Mouse (Mus musculus) erythroblast, embryonic 14.5 days (primary cell): ENCODE measurements around the gene Gjb3. TPM values are rescaled to one million over a fixed set of nuclear protein-coding genes. Genes with fewer than 3 reads are reported as not detected.

Experiments used
- H3K27me3 ChIP-seq: 2 replicates; pipeline ENCODE4 v1.6.1; 2012; ENCODE audit warnings: inconsistent platforms; ENCODE audit not compliant: control insufficient read depth
- H3K36me3 ChIP-seq: 2 replicates; pipeline ENCODE4 v1.6.1; 2012; ENCODE audit warnings: mild to moderate bottlenecking, inconsistent platforms; ENCODE audit not compliant: control insufficient read depth
- H3K4me1 ChIP-seq: 2 replicates; pipeline ENCODE4 v1.6.1; 2012; ENCODE audit warnings: inconsistent platforms; ENCODE audit not compliant: control insufficient read depth
- H3K4me3 ChIP-seq: replicated peaks from 2 replicates; pipeline ENCODE3; 2012; ENCODE audit warnings: moderate library complexity, mild to moderate bottlenecking, inconsistent platforms
- H3K9me3 ChIP-seq: 2 replicates; pipeline ENCODE4 v1.6.1; 2012; ENCODE audit warnings: low read length, inconsistent platforms, mixed read lengths; ENCODE audit not compliant: control insufficient read depth
- GATA1 ChIP-seq: IDR thresholded peaks from 2 replicates; pipeline ENCODE4 v1.6.1; 2012; ENCODE audit warnings: low read length, inconsistent platforms, mixed read lengths
- TAL1 ChIP-seq: IDR thresholded peaks from 3 replicates; pipeline ENCODE4 v1.6.1; 2012; ENCODE audit warnings: low read length, inconsistent platforms, mixed read lengths
- polyA plus RNA-seq: library from polyadenylated mRNA; stranded (reverse); fragments of >175 nt; gene quantifications from 2 replicates; pipeline ENCODE4 v1.2.3, GENCODE M21; 2012

Gjb3 gene
- polyA plus RNA-seq, 1 experiment: not detected

GRCm38 (mm10) chr4:127312349-127312748 is 18.3 kb downstream of the Gjb3 start:
- Histone ChIP-seq H3K9me3 (no peaks in the 10 kb centered on the region), H3K27me3 (peaks cover 24% of the 10 kb centered on the region), H3K4me3 (no peak overlapping the region), H3K36me3 (no peaks in the 10 kb centered on the region), H3K4me1 (peaks cover 3% of the 10 kb centered on the region)
- no peak for TF ChIP-seq TAL1
- TF ChIP-seq GATA1: no peak

GRCm38 (mm10) chr4:127311561-127311960 is 19.1 kb downstream of the Gjb3 start:
- no peak for TF ChIP-seq GATA1
- TF ChIP-seq TAL1: no peak
- peaks cover 3% of the 10 kb centered on the region for H3K4me1 ChIP-seq
- no peaks in the 10 kb centered on the region for H3K9me3 ChIP-seq
- H3K4me3 ChIP-seq: no peak overlapping the region
- H3K27me3 ChIP-seq: peaks cover 24% of the 10 kb centered on the region
- H3K36me3 ChIP-seq: no peaks in the 10 kb centered on the region

- no peaks in the 10 kb centered on the region for H3K9me3 ChIP-seq
- no peaks in the 10 kb centered on the region for H3K36me3 ChIP-seq
- no peak for TF ChIP-seq TAL1
- no peak for TF ChIP-seq GATA1
- H3K4me3 ChIP-seq: no peak overlapping the region
- H3K4me1 ChIP-seq: no peaks in the 10 kb centered on the region; the same call in 1 of the 2 replicates
- peaks cover 4% of the 10 kb centered on the region for H3K27me3 ChIP-seq
Measured at GRCm38 (mm10) chr4:127306915-127307314, 23.7 kb downstream of the Gjb3 start.

GRCm38 (mm10) chr4:127303796-127304195 is 26.8 kb downstream of the Gjb3 start:
- no peaks in the 10 kb centered on the region for H3K36me3 ChIP-seq
- no peaks in the 10 kb centered on the region for H3K9me3 ChIP-seq
- TF ChIP-seq GATA1 (no peak), TAL1 (no peak)
- H3K27me3 ChIP-seq: no peaks in the 10 kb centered on the region
- no peak overlapping the region for H3K4me3 ChIP-seq
- no peaks in the 10 kb centered on the region for H3K4me1 ChIP-seq

GRCm38 (mm10) chr4:127300503-127300902 is 30.1 kb downstream of the Gjb3 start:
- TF ChIP-seq TAL1 (no peak), GATA1 (no peak)
- Histone ChIP-seq H3K36me3 (no peaks in the 10 kb centered on the region), H3K4me3 (no peak overlapping the region), H3K27me3 (no peaks in the 10 kb centered on the region), H3K4me1 (no peaks in the 10 kb centered on the region), H3K9me3 (no peaks in the 10 kb centered on the region)

GRCm38 (mm10) chr4:127292631-127293030 is 38.0 kb downstream of the Gjb3 start:
- TF ChIP-seq GATA1: no peak
- no peak for TF ChIP-seq TAL1
- H3K27me3 ChIP-seq: no peaks in the 10 kb centered on the region
- H3K4me3 ChIP-seq: no peak overlapping the region
- no peaks in the 10 kb centered on the region for H3K4me1 ChIP-seq
- no peaks in the 10 kb centered on the region for H3K36me3 ChIP-seq
- no peaks in the 10 kb centered on the region for H3K9me3 ChIP-seq

GRCm38 (mm10) chr4:127289039-127289548 is 41.5 kb downstream of the Gjb3 start:
- no peaks in the 10 kb centered on the region for H3K9me3 ChIP-seq
- no peak overlapping the region for H3K4me3 ChIP-seq
- no peaks in the 10 kb centered on the region for H3K27me3 ChIP-seq
- no peaks in the 10 kb centered on the region for H3K4me1 ChIP-seq
- TF ChIP-seq TAL1: no peak
- TF ChIP-seq GATA1: no peak
- no peaks in the 10 kb centered on the region for H3K36me3 ChIP-seq

- Histone ChIP-seq H3K9me3 (no peaks in the 10 kb centered on the region), H3K4me1 (no peaks in the 10 kb centered on the region), H3K36me3 (no peaks in the 10 kb centered on the region), H3K27me3 (no peaks in the 10 kb centered on the region), H3K4me3 (no peak overlapping the region)
- no peak for TF ChIP-seq GATA1
- no peak for TF ChIP-seq TAL1
Measured at GRCm38 (mm10) chr4:127286907-127287306, 43.7 kb downstream of the Gjb3 start.

GRCm38 (mm10) chr4:127279241-127279640 is 51.4 kb downstream of the Gjb3 start:
- Histone ChIP-seq H3K36me3 (no peaks in the 10 kb centered on the region), H3K4me3 (no peak overlapping the region), H3K4me1 (no peaks in the 10 kb centered on the region), H3K9me3 (no peaks in the 10 kb centered on the region), H3K27me3 (no peaks in the 10 kb centered on the region)
- TF ChIP-seq TAL1 (no peak), GATA1 (no peak)

- H3K4me1 ChIP-seq: no peaks in the 10 kb centered on the region
- TF ChIP-seq GATA1: no peak
- no peak for TF ChIP-seq TAL1
- H3K9me3 ChIP-seq: no peaks in the 10 kb centered on the region
- no peaks in the 10 kb centered on the region for H3K27me3 ChIP-seq
- no peaks in the 10 kb centered on the region for H3K36me3 ChIP-seq
- H3K4me3 ChIP-seq: no peak overlapping the region
Measured at GRCm38 (mm10) chr4:127278451-127279001, 52.1 kb downstream of the Gjb3 start.

Other genes with a start within 250 kb of the Gjb3 start
- gene Tmem35b, start 207.2 kb downstream of the Gjb3 start, polyA plus RNA-seq: 0.06 TPM in 1 of 2 replicates, not detected in the other
- gene Dlgap3, start 161.6 kb downstream of the Gjb3 start, polyA plus RNA-seq: not detected in 2 replicates
- gene Smim12, start 87.1 kb downstream of the Gjb3 start, polyA plus RNA-seq: 2.9 and 4.0 TPM in 2 replicates
- not detected in 2 replicates for gene Gja4, start 16.8 kb downstream of the Gjb3 start, polyA plus RNA-seq
- gene Gjb4, start 23.2 kb upstream of the Gjb3 start, polyA plus RNA-seq: 0.45 TPM in 1 of 2 replicates, not detected in the other
- not detected in 2 replicates for gene Gjb5, start 27.3 kb upstream of the Gjb3 start, polyA plus RNA-seq